Mouse (Mus musculus): ENCODE measurements around the gene Tmem109.
A peak's percentile ranks its signal among the peaks of the same experiment; 100 is the strongest.

Tmem109 gene

GRCm38 (mm10) chr19:10839010-10839892, 42.5 kb downstream of the Tmem109 start, which contains the start of gene Slc15a3:
Slc15a3 (plus strand) TSS chr19:10839727.
- no peak for DNase-seq

- DNase-seq, result no peak
Observed at GRCm38 (mm10) chr19:10835671-10836070, 46.1 kb downstream of the Tmem109 start.

GRCm38 (mm10) chr19:10833611-10834010, 48.2 kb downstream of the Tmem109 start:
- no peak for DNase-seq

GRCm38 (mm10) chr19:10832030-10832429, 49.8 kb downstream of the Tmem109 start:
- DNase-seq, result no peak

- peak; percentile 77 for DNase-seq
Observed at GRCm38 (mm10) chr19:10831424-10831823, 50.4 kb downstream of the Tmem109 start.

- no peak for DNase-seq
Observed at GRCm38 (mm10) chr19:10829436-10830175, 52.2 kb downstream of the Tmem109 start, which contains the start of gene Cd6. Cd6 (minus strand) TSS chr19:10830058.

- DNase-seq, result no peak
Observed at GRCm38 (mm10) chr19:10828321-10828720, 53.5 kb downstream of the Tmem109 start.

- DNase-seq, result no peak
Observed at GRCm38 (mm10) chr19:10824061-10824460, 57.7 kb downstream of the Tmem109 start.

- no peak for DNase-seq
Observed at GRCm38 (mm10) chr19:10822534-10822933, 59.3 kb downstream of the Tmem109 start.

GRCm38 (mm10) chr19:10821319-10821718, 60.5 kb downstream of the Tmem109 start:
- no peak for DNase-seq
